Mouse (Mus musculus): ENCODE measurements at regions not wholly inside any gene's neighbourhood (a gene's known extent, or its start where the extent isn't known, plus 50 kb on each side); places are given as distances from the start of the nearest gene placed in this dataset.
A peak's percentile ranks its signal among the peaks of the same experiment; 100 is the strongest.

DNA sequence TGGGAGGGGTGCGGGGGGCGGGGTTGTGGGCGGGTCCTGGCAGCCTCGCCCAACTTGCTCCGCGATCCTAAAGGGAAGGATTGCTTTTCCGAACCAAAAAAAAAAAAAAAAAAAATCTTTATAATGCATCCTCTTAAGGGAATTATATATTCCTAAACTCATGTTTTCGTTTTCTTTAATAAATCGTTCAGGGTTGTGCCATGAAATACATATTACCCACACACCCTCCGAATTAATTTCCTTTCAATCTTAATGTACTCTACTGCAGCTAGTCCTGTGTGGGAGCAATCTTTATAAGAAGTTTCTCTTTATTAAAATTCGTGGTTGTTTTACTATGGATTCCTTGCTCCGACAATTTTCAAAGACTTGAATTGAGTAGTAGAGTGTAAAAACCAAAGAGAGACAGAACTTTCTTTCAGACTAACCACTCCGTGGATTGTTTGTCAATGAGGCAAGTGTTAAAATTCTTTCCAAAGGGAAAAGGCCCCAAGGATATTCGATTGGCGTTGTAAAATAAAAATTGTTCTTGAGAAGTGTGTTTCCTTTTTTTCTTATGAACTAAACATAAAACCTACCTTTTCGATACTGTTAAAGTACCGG is 253.6 kb upstream of the Nfe2l3 start:
- no peak for DNase-seq (ENCODE audit: low spot score in 2 of 2)

DNA sequence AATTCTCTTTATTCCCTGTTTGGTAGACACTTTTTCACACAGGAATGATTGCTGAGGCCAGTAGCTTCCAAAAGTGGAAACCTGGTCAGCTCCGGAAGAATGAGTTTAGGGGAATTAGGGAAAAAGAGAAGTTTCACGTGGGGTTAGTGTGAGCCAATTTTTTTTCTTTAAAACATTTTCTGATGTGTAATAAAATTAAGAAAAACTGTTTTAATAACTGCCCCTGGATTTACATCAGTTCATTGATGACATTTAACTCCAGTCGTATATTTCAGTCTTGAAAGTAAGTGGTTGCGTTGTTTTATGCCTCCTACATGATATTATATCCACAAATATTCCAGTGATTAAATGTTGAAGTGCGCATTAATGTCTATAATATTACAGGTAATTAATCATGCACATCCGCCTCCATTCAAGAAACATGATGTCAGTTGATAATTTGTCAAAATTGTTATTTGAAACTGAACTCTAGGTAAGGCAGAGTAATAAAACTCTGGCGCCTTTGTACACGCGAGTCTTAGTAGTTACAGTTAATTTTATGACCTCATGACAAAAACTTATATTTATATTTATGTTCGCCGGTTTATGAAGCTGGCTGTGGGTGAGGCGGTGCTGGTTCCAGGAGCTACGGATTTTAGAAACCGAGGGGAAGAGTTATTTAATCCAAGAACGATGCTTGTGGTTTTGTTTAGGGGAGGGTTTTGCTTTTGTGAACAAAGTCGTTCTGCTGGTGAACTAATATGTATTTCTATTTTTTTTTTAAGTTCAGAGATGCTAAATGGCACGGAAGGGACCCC is 252.5 kb upstream of the Nfe2l3 start:
- no peak for DNase-seq (ENCODE audit: low spot score in 2 of 2)

DNA sequence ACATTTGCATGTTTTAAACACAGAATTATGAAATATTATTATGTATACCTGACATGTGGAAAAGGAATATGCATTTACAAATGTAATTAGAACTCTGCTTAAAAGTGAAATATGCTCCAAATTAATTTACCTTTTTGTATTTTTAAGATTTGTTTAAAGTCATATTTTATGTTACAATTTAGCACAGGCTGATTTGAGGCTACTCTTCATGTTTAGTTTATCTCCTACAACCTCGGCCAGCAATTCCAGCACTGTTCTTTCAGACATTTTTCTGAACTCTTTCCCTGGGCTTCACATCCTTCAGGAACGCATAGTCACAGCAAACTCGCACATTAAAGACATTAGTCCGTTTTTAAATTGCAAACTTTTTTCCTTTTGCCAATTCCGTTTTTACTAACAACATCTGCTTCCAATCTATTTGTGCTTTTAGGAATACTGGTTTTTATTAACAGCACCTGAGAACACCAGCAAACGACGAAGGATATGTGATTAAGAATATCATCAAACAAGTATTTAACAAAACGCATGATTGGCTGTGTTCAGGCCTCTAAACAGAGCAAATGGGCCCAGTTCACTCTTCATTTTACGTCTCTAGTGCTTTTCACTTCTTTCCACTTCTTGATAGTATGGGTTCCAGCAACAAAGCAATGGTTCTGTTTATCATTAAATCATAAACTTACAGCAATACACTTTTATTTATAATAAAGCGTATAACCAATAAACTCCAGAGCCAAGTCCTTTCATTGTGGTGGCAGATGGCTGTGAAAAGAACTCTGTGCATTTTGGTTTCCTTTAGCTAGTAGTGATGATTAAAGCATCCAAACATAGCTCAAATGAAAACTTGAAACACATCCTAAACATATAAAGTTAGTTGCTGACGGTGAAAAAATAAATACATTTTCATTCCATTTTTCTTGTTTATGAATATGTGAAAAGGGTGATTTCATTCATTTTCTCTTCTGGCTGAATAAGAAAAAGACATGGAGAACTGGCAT is 251.3 kb upstream of the Nfe2l3 start:
- no peak for DNase-seq (ENCODE audit: low spot score in 2 of 2)

DNA sequence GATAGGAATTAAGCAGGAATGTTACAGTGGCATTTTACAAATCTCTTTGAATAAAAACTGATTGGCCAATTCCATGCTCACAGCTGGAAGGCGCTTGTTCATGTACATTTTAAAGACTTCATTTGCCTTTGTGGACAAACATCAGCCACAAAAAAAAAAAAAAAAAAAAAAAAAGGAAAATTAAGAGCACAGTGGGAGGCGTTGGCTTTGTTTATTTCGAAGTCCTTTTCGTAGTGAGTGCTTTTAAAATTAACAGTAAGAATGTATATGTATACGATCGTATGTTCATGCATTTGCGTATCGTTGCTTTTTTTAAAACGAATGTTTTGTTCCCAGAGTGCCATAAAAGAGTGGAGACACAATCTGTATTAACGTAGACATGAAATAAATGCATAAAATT is 250.6 kb upstream of the Nfe2l3 start:
- no peak for DNase-seq (ENCODE audit: low spot score in 2 of 2)

DNA sequence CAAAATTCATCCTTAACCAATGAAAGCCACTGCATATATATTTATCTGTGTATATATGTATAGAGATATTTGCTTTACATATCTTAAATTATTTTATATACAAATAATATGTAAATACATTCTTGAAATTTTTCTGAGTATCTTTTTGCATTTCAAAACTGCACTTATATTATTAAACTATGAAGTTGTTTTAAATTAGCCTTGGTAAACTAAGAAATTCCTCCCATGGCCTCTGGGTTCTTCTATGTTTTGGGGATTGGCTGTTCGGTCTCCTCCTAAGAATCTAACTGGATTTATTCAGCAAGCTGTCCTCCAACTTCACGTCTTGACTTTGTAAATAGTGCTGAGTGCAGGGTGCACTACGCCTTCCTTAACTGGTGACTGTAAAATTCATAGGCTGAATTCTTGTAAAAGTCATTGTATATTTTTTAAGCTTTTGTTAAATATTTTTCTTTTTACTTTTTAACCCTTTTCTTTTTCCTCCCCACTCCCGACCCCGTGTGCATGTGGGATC is 249.6 kb upstream of the Nfe2l3 start:
- no peak for DNase-seq (ENCODE audit: low spot score in 2 of 2)

DNA sequence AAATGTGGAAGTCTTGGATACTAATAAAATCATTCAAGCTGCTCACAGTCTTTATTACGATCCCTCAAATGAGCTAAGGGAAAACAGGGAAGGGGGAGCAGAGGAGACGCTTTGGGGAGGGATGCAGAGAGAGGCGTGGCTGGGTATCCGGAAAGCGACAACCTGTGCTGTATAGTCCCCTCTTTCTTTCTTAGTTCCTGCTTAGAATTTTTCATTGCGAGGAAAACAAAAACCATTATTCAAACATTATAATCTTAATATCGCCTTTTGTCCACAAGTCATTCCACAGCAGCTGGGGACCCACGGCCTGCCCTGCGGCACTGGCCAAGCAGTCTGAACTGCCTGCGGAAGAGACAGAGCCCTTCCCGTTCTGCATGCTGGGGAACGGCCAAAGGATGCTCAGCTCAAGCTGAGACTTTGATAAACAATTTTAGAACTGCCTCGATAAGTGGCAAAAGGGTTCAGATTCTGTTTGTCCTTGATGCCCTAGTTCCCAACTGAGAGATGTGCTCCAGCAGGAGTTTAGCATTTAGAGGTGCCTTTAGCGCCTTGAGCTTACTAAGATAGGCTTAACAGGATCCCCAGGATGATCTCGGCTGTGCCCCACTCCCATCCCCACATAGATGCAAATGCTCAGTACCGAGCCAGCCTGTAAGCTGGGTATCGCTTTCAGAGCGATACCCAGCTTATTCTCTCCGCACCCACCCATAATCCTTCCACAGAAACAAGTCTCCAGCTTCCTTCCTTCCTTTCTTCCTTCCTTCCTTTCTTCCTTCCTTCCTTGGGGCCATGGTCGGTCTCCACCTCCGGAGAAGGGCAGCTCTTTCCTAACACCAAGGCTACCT is 248.7 kb upstream of the Nfe2l3 start:
- no peak for DNase-seq (ENCODE audit: low spot score in 2 of 2)

DNA sequence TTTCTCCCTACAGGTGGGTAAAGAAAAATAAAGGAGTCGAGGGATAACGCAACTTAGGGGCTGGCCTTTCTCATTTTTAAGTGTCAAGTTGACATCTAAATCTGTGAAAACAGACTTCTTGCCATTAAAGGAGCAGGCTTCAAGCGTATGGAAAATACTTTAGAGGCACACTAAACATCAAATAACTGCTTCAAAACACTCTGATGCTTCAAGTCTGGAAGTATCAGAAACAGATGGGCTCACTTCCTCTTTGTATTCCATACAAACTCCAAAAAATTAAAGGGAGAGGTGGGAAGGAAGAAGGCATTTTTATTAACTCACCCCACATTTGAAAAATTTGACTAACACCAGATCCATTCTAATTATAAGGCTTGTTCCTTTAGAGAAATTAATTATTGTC is 248.0 kb upstream of the Nfe2l3 start:
- DNase-seq (ENCODE audit: low spot score in 2 of 2) = no peak

DNA sequence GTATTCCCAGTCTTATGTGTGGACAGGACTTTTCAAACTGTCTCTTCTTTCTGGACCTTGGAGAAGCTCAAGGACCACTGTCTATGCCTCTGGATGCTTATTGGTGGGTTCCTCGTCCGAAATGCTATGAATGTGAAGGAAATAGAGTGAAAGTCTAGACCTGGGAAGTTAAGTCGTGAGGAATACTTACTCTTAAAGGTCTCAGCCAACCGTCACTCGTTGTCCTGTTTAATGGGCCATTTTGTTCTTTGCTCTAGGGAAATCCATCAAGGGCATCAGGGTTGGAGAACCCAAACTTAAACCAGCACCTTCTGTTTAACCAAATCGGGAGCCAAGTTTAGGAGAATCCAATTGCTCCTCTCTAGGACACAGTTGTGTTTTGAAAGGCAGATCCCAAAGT is 247.3 kb upstream of the Nfe2l3 start:
- DNase-seq (ENCODE audit: low spot score in 2 of 2) = no peak

DNA sequence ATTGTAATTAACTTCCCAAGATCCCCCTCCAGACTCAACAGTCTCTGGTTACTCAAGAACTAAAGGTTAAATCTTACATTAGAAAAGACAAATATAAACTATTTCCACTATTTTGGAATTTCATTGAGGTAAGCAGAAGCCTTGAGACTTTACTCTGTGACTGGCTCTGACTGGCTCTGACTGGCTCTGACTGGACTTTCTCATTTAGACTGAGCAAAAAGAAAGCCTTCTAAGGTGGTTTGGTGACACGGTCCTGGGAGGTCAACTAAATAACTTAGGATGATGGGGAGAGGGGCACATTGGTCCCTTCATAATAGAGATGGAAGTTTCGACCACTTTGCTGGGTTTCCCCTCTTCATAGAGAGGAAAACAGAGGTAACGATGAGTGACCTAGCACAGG is 243.3 kb upstream of the Nfe2l3 start:
- no peak for DNase-seq (ENCODE audit: low spot score in 2 of 2)

DNA sequence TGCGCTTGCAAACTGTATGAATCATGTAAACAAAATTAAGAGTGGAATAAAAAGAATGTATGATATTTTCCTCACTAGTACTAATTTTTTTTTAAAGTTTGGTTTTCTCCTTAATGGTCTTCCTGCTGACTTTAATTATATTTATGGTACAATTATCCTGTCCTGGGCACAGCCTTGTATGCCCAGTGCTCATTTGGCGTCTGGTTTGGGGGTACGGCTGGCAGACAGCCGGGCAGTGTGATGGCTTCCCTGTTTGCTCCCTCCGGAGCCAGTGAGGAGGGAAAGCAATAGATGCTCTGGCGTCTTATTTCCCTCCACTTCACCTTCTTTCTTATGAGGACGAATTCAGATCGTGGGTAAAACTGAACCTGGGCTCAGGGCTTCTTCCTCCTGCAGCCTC is 239.6 kb upstream of the Nfe2l3 start:
- DNase-seq (ENCODE audit: low spot score in 2 of 2) = no peak

DNA sequence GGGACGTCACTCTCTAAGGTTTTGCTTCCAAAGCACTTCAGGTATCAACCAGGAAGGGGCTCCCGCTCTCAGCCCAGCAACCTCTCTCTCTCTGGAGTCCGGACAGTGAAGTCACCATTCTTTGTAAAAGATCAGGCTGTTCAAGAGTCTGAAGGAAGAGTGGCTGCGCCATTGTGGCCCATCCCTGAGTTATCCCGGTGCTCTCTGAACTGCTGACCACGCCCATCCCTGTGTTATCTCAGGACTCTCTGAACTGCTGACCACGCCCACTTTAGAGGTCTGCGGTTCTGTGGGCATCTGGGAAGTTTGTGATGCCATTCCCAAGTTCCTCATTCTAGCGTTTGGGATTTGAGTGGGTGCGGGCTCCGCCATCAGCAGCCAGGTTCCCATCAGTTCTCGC is 239.1 kb upstream of the Nfe2l3 start:
- DNase-seq (ENCODE audit: low spot score in 2 of 2) = no peak

DNA sequence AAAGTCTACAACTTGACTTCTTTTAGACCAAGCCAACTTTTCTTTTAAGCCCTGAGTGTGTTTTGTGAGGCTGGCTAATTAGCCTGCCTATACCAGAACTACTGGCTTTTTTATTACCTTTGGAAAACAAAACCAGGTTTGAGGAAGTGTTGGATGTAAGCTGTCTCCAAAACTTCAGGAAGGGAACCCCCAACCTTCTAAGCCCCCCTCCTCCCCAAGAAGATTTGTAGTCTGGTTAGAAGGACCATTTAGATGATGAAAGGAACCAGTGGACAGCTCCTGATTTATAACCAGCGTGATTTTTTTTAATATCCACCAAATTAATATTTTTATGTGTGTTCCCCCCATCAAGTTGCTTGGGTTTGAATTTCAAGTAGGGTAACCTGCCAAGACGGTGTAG is 236.1 kb upstream of the Nfe2l3 start:
- DNase-seq (ENCODE audit: low spot score in 2 of 2) = no peak

DNA sequence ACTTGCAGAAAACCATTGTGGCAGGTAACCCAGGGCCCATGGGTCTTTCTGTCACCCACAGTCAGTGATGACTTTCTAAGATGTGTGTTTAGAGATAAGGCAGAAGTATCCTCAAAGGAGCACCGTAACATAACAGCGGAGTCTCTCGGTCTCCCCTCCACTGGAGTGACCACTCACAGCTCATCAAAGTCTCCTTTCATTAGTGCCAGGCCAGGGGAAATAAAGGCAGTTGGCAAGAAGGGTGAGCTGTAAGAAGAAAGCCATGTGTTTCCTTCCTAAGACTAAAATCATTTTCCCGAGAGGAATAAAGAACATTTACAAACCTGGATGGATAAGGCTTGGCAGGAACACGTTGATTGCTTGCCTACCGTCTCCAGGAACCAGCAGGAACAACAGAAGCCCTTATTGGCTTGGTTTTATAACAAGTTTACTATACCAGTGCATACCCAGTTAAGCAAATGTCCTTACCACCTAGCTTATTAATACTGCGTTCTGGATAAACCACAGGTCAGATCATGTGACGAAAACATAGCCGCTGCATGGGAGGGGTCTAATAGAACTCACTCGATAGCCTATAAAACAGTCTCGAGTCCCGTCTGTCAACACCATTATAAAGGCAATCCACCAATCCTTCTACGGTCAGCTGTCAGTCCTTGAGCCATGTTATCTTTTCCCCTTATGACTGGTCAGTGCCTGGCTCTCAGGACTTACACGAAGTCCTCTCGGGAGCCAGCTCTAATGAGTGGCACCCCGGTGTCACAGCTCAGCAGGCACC is 235.3 kb upstream of the Nfe2l3 start:
- no peak for DNase-seq (ENCODE audit: low spot score in 2 of 2)

DNA sequence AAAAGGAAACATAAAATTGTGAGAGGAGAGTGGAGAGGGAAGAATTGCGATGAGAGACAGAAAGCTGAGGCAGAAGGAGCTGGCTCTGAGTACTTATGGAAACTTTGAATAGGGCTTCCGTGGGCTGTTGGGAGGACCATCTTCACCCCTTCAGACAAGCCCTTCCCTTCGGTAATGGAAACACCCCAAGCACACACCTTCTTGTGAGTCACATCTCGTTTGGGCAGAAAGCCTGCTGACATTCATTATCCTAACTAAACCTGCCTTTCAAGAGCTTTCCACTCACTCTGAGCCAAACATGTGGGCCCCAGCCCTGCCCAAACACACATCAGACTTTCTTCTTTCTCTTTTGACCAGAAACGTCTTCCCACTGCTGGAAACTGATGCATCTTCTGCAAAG is 232.3 kb upstream of the Nfe2l3 start:
- DNase-seq (ENCODE audit: low spot score in 2 of 2) = no peak

DNA sequence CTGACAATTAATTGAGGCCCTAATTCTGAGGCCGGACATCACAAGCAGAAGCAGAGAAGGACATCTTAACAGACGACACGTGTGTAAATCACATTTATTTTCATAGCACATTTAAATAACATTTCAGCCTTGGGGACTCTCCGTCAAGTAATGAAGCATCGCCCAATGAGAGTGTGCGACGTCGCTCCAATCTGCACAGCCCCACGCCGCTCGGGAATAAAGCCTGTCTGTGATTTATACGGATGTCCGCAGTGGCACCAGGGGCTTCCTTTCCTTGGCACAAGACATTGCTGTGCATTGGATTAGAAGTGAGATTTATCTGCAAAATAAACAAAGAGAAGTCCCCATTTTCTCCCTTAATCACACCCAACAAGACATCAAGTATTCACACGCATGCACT is 231.6 kb upstream of the Nfe2l3 start:
- DNase-seq (ENCODE audit: low spot score in 2 of 2) = no peak

DNA sequence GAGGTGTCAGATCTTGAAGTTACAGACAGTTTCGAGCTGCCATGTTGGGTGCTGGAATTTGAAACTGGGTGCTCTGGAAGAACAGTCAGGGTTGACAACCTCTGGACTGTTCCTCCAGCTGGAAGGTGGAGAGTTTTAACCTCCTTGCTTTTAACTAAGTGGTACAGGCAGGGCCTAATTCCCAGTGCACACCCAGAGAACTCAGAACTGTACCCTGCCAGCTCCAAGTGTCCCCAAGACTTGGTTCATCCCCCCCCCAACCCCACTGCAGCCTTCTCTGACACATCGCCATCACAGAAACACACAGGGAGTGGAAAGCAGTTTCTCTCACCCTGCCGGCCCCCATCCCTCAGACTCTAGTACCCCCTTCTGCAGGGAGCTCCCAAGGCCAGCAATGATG is 228.2 kb upstream of the Nfe2l3 start:
- DNase-seq (ENCODE audit: low spot score in 2 of 2) = no peak

DNA sequence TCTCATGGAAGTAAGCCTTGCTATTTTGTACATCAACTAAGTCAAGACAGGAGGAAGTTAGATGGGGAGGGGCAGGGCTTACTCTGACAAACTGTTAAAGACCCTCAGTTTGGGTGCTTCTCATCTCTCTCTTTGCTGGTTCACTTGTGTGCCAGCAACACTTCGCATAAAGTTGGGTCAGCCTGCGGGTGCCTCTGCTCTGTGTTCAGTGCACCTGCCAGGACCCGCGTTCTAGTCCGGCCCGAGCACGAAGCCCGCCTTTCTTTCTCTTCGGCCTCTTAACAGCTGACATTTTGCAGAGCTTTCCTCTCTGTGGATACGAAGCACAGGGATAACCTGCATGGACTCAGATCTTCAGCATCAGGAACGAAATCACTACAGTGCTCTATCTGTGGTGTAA is 227.1 kb upstream of the Nfe2l3 start:
- DNase-seq (ENCODE audit: low spot score in 2 of 2) = no peak

DNA sequence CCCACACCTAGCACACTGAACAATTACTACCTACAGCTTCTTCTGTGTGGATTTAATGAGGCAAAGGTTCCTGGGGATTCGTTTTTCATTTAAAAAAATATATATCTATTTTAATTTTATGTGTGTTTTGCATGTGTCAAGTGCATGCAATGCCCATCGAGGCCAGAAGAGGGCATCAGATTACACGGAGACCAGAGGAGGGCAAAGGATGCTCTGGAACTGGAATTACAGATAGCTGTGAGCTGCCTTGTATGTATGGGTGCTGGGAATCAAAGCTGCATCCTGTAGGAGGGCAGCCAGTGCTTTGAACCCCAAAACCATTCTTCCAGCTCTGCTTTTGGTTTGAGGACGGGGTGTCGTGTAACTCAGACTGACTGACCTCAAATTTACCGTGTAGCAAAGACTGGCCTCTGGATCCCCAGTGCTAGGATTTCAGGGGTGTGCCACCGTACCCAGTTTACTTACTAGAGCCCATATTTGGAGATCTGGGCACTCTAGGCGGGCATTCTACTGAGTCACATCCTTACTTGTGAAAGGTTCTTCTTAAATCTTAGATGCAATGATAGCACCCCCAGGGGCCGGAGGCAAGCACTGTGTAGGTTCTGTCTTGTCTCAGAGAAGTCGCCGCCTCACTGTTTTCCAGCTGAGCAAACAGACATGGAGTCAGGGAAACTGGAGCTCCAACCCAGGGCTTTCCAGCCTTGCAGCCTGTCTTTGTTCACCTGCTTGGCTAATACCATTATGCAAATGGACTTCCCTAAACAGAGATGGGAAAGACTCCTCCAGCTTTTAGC is 225.6 kb upstream of the Nfe2l3 start:
- peak in 1 of 2 experiments; percentile 44 for DNase-seq (ENCODE audit: low spot score in 2 of 2)

DNA sequence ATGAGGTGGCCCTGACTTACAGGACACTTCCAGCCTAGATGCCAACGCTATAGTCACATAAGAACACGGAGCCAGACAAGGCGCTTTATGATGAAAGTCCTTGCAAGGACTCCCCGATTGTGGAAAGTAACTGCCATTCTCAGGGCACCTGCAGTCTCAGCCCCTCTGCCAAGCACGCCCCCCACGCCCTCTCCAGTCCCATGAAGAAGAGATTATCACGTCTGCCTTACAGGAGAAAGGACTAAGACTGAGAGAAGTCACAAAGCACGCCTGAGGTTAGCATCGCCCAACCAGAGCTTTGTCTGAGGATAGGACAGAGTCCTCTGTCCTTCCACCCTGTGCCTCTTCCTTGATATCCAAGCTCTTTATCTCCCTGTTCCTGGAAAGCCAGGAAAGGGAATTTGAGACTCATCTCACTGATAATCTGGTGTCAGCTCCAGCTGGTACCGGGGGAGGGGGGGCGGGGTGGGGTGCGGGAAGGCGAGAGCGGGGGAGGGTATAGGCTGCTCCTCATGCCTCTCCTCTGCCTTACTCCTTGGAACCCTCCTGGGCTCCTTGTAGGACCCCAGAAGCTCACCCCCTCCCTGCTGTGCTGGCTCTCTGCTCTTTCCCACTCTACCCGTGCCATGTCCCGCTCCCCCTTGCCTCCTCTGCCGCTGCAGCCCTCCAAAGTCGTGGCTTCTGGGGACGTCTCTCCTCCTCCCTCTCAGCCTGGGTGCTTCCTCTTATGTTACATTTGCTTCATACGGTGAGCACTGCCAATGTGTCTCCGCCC is 224.7 kb upstream of the Nfe2l3 start:
- no peak for DNase-seq (ENCODE audit: low spot score in 2 of 2)
